Mouse (Mus musculus): ENCODE measurements around the gene 1700008P02Rik.

GRCm38 (mm10) chr3:6634256-6634655, 14.0 kb upstream of the 1700008P02Rik start:
- TF ChIP-seq POLR2A (IDR thresholded peaks at IDR 0.05; ENCODE audit: insufficient read depth, low read depth, low read length) (no peak), CTCF (IDR thresholded peaks at IDR 0.05) (no peak), EP300 (IDR thresholded peaks at IDR 0.05; ENCODE audit: insufficient read depth, low read depth, low read length) (no peak)

Measured in heart, adult 2 months (tissue).